Mouse (Mus musculus) E14TG2a.4 (cell line): Measurements from ENCODE around the gene Ctnna3.

Source experiments
- CTCF ChIP-seq: conservative IDR thresholded peaks from 2 replicates; pipeline ENCODE4 v1.5.1; 2014; ENCODE audit warnings: low read length
- NANOG ChIP-seq: IDR thresholded peaks from 2 replicates; pipeline ENCODE4 v1.6.1; 2014; ENCODE audit warnings: borderline replicate concordance, low read length, mixed read lengths
- POU5F1 ChIP-seq: IDR thresholded peaks from 2 replicates; pipeline ENCODE4 v1.6.1; 2014; ENCODE audit warnings: low read length, borderline replicate concordance

GRCm38 (mm10) chr10:64588116-64588515 is 1158.2 kb downstream of the Ctnna3 start:
- TF ChIP-seq CTCF (no peak), NANOG (no peak), POU5F1 (no peak)
